Mouse (Mus musculus): ENCODE measurements around the gene Vopp1.

The Vopp1 gene

DNA sequence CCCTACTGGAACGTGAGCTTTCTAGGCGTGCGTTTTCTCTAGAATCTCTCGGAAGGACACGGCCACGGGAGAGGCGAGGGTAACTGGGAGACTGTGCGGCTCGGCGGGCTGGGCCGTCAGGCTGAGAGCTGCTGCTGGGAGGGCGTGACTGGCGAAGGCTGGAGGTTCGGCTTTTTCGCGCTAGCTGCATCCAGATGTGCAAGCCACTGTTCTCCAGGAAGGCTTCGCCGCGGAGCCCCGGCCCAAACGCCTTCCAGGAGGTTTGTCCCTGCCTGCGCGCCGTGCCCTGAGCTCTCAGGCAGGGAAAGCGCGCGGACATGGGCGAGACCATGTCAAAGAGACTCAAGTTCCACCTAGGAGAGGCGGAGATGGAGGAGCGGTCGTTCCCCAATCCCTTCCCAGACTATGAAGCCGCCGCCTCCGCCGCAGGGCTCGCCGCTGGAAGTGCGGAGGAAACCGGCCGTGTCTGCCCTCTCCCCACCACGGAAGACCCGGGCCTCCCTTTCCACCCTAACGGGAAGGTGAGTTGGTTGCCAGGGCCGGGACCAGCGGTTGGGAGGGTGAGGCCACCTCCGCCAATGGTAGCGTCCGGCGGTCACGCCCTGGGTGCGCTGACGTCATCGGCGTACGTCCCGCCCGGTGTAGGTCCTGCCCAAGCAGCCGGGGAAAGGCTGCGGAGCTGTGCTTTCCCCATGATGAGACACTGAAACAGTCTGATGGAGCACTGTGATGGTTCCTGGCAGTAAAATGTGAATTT, 122.0 kb downstream of the Vopp1 start:
- DNase-seq (ENCODE audit: low read depth): peak; percentile 97

DNA sequence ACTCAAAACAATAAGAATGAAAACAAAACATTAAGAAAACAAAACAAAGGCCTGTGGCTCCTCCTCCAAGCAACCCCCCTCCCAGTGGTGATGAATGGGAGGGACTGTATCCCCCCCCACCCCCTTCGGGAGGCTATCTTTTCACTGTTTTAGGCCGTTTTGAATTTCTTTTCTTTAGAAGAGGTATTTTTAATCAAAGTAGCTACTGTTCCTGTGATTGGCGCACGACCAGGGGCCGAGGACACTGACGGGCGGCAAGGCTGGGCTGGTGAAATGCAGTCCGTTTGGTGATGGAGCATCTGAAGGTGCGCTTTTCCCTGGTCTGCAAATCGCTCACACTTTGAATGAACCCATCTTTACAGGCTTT, 122.6 kb downstream of the Vopp1 start, which contains the start of gene Lancl2:
Lancl2 (plus strand) TSS at position 165 of the 367 bp plus-strand sequence.
- no peak for DNase-seq (ENCODE audit: low read depth)

DNA sequence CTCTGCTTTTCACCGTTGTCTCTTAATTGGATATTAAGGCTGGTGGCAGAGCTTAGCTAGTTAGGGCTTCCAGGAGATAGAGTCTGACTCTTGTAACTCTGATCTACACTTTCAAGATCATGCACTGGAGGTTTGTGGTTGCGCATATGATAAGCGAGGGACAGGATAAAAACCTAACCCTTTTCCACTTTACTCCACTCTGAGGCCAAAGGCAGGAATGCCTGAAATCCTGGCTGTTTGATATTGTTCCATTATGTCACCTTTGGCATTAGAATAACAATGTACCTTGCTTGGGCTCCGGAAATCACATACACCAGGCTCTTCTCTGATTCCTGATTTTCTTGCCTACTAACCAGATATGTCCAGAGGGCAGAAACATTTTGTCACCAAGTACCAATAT, 123.3 kb downstream of the Vopp1 start:
- DNase-seq (ENCODE audit: low read depth): no peak

DNA sequence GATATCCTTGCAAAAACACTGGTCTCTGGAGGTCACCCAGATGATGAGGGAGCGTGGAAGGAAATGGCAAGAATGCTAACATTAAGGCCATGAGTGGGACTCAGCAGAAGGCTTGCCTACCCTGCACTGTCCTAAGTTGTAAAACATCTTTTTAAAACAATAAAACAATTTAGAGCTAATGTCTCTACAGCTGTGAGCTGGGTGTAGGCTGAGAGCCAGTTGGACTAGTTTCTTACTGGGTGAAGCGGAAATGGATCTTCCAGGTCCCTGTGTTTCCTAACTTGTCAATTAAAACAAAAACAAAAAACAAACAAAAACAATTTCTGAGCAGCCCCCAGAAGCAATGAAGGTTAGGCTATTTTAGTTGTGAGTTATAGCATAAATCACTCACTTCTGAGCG, 131.8 kb downstream of the Vopp1 start:
- DNase-seq (ENCODE audit: low read depth): no peak

DNA sequence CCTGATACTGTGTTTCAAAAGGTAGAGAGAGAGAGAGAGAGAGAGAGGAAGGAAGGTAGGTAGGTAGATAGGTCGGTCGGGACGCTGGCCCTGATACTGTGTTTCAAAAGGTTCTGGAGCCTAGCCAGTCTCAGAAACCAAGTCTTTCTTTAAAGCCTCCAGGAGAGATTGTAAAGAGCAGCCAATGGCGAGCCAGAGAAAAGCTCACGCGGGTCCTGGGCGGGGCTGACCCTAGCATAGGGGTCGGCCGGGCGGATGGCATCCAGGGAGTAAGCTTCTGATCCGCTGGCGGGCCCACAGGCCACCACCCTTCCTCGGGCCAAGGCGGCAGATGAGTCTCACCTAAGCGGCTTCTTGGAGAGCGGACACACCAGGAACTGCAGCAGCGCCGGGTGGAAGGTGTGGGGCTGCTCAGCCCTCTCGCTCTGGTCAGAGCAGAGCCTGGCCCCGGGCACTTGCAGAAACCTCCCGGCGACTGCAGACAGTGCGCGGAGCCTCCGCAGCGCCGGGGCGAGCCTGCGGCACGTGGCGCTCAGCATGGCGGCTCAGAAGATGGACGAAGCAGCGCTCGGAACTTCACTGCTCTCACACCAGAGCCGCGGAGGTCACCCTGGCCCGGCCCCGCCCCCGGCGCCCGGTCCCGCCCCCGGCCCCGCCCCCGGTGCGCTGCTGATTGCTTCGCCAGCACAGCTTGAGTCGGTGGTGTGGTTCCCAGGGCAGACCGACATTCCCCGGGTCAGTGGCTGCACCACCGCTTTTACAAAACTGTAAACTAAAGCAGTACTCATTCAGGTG, 133.3 kb downstream of the Vopp1 start, which contains the start of gene Pyurf:
Pyurf (minus strand) TSS at position 612 of the 795 bp plus-strand sequence.
- peak; percentile 95 for DNase-seq (ENCODE audit: low read depth)

DNA sequence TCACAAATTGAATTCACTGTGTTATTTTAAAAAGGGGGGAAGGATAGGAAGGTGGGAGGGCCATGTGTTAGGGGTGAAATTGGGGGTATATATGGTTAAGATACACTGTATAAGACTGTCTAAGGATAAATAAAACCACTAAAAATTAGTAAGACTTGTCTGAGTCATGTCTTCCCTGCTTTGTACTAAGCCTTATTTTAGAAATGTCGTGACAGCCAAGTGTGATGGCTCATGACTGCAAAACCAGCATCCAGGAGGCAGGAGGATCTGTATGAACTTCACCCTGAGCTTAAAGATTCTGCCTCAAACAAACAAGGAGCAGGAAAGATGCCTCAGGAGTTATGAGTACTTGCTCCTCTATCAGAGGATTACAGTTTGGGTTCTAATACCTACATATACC, 140.8 kb downstream of the Vopp1 start:
- DNase-seq (ENCODE audit: low read depth): no peak
